Mouse (Mus musculus) brain, adult 2 months (tissue): ENCODE data around the gene Tmc6.
A peak's percentile ranks its signal among the peaks of the same experiment; 100 is the strongest.

Experiments
- DNase-seq: peaks from one replicate; pipeline ENCODE4 v3.0.0; 2011; ENCODE audit warnings: low read depth, low spot score

Gene Tmc6

DNA sequence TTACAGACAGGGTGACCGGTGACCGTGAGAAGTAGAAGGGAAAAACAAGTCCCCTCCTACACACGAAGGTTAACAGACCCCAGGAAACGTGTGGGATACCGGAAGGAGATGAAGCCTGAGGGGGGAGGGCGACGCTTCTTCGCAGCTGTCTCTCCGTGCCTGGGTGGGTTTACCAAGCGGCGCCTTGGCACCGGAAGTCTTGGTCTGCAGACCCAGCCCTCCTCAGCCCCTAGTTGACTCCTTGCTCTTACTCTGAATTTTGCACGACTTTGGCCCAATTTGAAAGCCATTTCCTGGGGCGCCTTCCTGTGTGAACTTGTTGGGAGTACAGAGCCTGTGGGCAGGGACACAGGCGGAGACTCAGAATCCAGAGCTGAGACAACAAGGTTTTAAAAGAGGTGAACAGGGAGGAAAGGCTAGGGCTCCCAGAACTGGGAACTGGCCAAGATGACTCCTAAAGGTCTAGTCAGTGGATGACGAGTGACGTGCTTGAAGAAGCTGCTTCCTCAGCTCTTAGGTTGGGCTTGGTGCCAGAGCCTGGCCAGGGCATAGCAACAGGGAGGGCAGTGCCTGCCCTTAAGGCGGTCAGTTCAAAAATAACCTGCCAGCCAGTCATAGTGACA lies 688 bp downstream of the Tmc6 start:
- peak; percentile 48 for DNase-seq

DNA sequence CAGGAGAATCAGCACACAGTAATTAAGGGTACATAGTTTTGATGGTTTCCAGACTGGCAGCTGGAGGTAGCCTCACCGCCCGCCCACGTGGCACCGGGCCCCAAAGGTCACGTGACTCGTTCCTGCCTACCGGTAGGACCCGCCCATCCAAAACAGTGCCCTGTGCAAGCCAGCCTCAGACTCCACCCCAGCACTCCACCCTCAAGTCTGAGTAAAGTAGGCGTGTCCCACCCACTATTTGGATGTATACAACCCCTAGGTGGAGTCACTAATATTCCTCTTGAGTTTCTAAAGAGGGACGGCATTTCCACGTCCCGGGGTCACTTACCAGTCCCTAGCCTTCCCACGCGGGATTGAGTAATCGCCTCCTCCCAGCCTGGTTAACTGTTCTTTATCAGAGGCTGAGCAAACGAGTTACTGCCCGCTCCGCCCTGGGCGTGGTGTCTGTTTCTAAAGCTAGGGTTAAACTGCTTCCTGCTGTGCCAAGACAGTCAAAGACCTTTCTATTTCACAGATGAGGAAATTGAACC lies 1.4 kb downstream of the Tmc6 start:
- DNase-seq = peak; percentile 57

DNA sequence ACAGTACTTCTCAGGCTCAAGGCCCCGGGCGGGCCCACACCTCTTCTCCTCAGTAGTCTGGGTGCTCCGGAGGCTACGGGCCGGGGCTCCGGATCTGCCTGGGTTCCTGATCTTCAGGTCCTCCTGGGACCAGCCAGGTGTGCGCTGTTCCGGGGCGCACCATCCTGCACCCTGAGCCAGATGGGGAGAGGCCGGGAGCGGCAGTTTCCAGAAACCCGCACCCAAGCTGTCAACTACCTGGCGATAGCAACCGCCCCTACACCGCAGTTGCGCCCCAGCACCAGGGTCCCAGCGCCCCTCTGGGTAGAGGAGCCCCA lies 1.8 kb downstream of the Tmc6 start:
- no peak for DNase-seq

DNA sequence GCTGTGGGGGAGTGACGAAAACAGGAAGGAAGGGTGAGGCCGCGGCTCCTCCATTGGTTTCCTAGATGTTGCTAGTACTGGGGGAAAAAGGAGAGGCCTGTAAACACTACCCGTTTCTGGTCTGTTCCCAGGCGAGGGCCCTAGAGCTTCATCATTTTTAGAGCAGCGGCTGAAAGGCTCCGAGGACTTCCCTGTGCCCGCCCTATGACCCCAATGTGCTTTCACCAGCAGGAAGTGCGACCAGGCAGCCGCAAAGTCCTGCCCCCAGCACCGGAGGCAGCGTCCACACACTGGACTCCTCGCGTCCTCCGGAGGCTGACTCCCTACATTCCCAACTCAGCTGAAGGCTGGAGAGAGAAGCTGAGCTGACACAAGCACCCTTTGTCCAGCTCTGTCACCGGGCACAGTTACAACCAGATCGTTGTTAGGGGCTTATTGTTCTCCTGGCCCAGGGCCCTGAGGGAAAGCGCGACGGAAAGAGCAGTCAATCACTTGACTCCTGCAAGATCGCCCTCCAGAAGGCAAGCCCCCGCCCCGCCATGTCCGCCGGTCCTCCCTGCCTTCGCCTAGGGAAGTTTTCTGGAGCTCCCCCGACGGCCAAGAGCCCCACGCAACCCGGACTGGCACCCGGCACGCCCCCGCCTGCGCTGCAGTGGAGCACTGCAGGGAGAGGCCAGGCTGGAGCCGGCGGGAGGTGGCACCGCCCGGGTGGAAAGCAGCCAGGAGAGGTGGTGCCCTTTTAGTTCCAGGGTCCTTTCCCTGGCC lies 2.4 kb downstream of the Tmc6 start:
- peak; percentile 92 for DNase-seq

DNA sequence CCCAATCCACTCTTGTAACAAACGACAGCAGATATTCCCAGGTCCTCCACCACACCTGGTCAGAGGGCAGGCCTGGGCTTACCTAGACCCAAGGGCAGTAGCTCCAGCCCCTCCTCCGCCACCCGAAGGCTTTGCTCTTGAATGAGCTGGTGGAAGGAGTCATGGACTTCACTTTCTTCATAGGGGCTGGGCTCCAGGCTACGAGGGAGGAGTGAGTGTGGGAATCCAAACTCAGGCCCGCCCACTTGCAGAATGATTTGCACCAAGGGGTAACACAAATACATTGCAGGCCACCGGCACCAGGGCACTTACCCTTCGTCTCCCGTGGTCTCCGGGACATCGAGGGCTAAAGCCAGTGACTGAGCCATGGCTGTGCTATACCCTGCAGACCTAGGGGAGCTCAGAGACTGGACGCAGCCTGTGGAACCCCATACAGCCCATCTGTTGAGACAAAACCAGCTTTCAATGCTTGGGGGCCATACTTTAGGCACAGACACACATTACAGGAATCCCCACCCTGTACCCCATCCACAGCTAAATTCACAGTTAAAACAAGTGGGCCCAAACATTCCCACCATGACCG lies 3.1 kb downstream of the Tmc6 start:
- DNase-seq = no peak

DNA sequence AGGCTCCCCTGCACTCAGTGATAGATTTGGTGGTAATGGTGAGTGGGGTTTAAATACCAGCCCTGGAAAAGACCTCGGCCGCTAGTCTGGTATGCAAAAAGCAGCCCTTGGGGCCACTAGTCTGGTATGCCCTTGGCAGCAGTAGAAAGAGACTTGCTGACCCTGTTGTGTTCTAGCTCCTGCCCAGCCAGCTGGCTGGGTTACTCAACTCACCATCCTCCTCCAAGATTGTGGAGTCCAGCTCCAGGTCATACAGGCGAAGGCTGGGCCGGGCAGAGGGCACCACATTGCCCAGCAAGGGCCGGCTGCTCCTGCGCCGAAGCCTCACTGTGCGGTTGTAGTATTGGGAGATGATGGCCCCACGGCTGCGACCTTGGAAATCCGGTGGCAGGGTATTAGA lies 4.0 kb downstream of the Tmc6 start:
- DNase-seq = no peak

DNA sequence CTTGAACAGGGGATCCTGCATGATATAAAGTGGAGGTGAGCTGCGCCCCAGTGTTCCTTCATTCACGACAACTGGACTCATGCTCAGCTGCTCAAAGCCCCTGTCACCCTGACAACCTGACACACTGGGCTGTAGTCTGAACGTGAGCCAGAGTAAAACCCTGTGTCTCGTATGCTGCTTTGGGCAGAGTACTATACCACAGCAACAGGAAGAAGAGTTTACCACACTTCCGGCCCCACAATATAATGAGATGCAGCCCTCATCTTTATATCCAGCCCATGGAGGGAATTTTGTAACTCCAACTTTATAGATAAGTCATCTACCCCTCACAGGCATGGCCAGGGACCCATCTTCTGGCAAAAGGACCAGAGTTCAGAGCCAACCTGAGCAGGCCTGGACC lies 4.9 kb downstream of the Tmc6 start:
- DNase-seq = no peak

DNA sequence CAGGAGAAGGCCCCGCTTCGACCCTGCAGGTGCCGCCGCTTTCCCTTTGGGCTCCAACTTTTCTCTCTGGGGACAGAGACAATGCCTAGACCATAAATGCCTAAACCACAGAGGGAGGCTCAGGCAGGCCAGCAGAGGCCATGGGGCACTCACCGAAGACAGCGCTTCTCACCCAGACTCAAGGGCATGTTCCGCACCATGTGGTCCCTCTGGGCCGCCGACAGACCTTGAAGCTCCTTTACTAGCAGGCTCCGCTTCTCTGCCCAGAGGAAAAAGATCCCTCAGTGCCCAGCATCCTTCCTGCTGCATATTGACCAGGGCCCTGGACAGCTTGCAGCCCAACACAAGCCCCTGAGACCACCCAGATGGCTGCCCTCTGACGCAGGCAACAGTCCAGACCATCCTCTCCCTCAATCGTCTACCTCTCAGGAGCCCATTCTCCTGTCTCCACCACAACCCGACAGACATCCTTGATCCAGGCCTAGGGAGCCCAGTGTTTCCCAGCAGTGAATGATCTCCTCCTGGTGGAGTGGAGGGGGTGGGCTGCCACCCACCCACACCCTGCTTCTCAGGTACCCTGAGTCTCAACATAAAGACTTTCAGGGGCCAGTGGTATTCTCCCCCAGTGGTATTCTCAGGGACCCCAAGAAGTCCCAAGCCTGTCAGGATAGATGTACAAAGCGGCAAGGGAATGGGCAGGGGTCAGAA lies 5.8 kb downstream of the Tmc6 start:
- DNase-seq = no peak

DNA sequence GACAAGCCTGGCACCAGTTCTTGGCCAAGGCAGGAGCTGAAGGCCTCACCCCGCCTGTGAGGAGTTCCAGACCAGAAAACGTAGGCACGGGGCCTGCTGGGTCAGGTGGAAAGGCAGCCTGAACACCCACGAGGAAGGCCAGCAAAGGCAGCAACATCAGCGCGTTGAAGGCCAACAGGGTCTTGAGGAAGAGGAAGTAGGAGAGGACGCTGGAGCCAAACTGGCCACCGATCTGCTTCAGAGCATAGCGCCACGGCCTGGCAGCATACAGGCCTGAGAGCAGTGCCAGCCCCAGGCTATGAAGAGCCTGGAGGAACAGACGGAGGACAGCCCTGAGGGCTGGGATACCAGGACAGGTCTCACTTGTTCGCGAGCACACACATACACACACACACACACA lies 6.5 kb downstream of the Tmc6 start:
- DNase-seq = no peak

DNA sequence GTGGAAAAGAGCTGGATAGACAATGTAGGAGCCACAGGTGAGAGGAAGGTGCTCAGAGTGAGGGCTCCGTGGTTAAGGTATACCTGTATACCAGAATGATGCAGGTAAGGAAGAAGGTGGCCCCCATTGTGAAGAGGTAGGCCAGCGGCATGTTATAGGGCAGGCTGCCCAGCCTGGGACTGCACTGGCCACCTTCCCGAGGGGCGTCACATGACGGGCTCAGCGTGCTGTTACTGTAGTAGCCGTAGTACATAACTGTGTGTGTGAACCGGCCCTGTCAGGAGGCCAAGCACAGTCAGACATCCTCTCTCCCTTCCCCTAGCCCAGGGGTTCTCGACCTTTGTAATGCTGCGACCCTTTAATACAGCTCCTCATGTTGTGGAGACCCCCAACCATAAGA lies 7.1 kb downstream of the Tmc6 start:
- no peak for DNase-seq

DNA sequence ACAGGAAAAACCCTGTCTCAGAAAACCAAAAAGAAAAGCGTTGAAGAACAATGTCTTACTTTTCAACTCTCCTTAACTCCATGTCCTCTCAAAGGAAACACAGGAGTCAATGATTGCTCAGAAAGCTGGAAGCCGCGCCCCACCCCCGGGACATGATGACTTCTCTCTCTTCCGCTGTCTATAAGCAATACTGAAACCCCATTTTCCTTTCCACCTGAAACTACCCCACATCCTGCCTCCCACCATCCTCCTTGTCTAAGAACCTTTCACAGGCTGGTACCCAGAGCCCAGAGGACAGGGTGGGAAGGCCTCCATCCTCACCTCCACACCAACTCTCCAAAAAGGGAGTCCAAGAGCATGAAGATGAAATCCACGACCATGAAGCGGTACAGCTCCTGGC lies 9.6 kb downstream of the Tmc6 start:
- DNase-seq = no peak

DNA sequence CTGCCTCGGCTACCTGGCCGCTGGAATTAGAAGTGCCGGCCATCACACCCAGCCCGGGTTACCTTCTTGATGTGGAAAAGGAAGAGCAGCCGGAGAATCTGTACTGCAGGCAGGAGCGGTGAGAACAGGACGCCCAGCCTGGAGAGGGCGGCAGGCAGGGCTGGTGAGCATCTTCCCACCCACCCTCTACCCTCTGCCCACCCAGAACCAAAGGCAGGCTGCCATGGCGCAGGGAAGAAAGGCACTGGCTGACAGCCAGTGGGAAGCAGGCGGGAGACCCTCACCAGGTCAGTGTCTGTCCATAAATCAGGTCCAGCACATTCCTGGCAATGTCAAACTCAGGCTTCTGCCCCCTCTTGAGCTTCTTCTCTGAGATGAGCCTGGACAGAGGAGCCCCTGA lies 11.6 kb downstream of the Tmc6 start:
- no peak for DNase-seq

DNA sequence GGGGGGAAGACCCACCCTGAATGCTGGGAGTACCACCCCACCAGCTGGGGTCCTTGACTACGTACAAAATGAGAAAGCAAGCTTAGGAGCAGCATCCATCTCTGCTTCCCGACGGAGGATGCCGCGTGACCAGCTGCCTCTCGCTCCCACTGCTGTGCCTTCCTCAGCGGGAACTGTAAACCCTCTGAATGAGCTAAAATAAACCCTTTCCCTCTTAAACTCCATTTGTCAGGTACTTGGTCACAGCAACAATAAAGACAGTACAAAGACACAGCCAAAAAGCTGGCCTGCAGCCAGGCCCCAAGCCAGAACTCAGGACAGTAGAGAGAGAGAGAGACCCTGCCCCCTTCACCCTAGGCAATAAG lies 12.3 kb downstream of the Tmc6 start:
- DNase-seq = no peak

DNA sequence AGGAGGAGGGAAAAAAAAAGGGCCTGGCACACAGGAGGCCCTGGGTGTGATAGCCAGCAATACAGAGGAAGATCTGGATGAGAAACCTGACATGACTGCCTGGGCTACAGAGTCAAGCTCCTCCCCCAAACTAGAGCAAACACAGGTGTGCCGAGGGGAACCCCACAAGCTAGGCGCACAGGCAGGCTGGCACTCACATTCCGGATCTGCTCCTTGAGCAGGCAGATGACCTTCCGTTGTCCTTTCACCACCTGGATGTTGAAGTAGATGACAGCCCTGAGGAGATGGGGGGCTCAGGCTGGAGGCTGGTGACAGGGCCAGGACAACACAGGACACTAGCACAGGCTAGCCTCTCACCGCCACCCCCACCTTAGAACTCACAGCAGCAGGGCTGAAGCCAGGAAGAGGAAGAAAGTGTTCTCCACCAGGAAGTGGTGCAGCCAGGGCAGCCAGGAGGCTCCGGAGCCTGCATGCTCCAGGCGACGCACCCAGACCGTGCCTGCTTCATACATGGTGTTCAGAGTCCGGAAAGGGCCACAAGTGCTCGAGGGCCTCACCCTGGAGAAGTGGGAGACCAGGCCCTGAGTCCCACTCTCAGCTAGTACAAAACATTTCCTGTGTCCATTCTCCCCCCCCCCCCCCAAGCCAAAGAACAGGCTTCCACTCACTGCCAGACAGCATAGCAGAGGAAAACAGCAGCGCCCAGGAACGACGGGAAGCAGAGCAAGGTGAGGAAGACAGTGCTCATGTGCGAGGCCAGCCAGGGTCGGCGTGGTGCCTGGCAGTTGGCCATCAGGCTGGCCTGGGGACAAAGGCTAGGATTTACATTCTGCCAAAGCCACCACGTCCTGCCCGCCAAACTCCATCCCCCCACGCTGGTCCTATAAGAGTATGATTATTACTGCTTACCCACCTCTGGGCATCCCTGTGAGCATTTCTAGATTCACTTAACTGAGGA lies 13.0 kb downstream of the Tmc6 start:
- DNase-seq = no peak

DNA sequence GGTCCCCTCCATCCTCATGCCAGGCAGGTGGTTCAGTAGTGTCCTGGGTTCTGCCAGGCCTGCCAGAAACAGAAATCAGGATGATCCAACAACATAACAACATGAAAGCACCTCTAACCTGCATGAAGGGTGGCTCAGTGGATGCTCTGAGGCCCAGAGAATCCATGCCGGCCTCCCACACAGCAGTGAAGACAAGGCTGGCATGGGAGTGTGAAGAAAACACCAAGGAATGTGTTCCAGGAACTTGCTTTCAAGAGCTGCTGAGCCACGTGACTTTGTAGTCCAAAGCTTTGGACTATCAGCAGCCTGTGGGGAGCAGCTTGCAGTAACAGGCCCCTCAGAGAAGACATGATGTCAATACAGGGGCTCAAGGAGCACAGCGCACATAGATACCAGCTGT lies 15.7 kb downstream of the Tmc6 start:
- DNase-seq = peak; percentile 65

DNA sequence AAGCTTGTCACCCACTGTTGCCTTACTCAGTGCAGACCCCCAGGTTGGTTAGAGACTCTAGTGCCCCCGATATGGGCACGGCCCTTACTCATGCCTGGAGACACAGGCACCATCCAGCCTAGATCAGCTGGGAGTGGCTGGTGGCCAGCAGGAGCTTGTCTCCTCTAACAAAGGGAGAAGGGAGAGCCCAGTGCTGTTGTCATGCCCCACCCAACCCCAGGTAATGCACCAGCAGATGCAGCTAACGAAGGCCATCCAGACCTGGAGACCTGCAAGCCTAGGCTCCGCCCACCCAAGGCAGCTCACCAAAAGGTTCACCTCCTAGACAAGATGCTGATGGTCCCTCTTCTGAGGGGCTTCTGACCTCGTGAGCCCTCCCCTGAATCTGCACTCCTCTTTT lies 16.6 kb downstream of the Tmc6 start:
- no peak for DNase-seq

DNA sequence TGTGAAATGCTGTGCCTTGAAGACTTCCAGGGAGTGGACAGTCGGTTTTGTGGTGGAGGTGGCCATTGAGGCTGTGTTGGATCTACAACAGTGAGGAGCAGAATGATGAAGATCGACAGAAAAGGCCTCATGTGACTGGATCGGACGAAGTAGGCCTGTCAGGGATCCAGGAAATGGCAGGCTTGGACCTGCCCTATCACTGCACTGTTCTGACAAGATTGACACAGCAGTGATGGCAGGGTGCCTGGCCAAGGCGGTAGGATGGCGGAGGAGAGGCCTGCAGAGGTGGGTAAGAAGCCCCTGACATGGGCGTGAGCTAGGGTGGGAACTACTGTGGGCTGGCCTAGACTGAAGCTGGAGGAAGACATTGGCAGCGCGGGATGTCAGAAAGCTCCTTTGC lies 17.7 kb downstream of the Tmc6 start:
- no peak for DNase-seq

DNA sequence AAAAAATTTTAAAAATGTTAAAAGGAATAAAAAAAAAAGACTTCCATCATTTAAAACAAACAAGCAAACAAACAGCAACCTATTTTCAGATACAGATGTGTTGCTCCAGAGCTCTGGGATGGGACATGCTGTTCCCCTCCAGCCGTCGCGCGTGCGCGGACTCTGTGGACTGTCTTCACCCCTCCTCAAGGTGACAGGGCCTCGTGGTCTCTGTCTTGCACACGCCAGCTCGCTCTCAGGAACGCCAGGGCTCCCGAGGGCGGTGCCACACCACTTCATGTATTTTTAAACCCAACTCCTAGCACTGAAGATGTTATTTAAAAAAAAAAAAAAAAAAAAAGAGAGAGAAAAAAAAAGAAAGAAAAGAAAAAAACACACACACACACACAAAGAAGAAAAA lies 19.8 kb downstream of the Tmc6 start:
- no peak for DNase-seq

DNA sequence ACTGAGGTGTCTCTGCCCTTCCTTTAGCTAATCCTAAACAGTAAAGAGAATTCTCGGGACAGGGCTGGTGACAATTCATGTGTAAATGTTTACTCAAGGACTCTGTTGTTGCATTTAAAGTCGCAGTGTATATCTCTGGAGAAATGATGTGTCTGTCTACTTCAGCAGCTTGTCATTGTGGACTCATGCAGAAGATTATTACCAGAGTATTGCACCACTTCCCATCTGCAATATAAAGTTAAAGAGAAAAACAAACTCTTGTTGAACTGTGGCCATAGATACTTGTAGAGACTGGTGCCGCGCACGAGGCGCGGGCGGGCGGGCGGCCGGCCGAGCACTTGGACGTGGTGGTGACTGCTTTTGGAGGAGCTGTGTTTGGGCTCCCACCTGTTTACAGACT lies 20.2 kb downstream of the Tmc6 start:
- DNase-seq = no peak

DNA sequence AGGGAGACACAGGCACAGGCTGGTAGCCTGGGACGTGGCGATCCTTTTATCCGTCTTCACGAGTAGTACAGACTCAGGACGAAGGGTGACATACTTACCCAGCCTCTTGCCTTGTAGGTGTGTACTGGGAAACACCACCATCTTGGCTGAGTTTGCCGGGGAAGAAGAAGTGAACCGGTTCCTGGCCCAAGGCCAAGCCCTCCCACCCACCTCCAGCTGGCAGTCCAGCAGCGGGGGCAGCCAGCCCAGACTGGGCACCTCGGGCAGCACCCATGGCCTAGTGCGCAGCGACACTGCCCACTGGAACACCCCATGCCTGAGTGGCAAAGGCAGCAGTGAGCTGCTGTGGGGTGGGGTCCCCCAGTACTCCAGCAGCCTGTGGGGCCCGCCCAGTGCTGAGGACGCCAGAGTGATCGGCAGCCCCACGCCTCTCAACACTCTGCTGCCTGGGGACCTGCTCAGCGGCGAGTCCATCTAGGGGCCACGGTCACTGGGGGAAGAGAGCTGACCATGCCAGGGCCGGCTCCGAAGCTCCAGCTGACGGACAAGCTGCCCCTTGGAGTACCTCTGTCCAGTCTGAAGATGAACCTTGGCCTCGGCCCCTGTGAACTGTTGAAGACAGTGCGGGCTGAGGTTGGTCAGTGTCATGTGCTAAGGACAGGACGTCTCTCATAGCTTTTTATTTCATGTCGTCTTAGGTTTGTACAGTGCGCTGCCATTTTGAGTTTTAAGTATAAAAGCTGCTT lies 21.5 kb downstream of the Tmc6 start:
- peak; percentile 46 for DNase-seq

DNA sequence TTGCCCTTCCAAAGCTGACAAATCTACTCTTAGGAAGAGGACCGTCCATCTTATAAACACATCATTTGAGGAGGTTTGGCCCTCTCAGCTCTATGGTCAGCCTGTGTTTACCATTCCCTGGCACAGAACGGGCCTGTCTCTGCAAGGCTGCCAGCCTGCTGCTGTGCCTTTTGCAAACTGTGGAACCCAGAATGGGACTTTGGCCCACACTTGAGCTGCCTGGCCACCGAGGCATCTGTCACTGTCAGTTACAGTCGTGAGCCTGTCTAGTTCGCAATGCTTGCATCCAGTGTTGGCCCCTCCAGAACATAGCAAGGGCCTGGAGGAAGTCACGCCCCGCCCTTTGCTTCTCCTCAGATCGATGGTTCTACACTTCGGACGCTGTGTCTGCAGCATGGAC lies 22.7 kb downstream of the Tmc6 start:
- DNase-seq = peak; percentile 74
